Mouse (Mus musculus) spleen, adult 2 months (tissue): ENCODE measurements around the gene BC005537.

Experiments
- CTCF ChIP-seq: fragments of 200-500 bp; IDR thresholded peaks from 2 replicates; pipeline ENCODE4 v1.5.1; 2011; ENCODE audit warnings: mild to moderate bottlenecking, inconsistent platforms; ENCODE audit not compliant: insufficient read depth, insufficient read length, insufficient replicate concordance; ENCODE audit errors: extremely low read depth
- POLR2A ChIP-seq: fragments of 200-500 bp; IDR thresholded peaks from 2 replicates; pipeline ENCODE4 v1.6.1; 2011; ENCODE audit warnings: low read depth, low read length, inconsistent platforms

DNA sequence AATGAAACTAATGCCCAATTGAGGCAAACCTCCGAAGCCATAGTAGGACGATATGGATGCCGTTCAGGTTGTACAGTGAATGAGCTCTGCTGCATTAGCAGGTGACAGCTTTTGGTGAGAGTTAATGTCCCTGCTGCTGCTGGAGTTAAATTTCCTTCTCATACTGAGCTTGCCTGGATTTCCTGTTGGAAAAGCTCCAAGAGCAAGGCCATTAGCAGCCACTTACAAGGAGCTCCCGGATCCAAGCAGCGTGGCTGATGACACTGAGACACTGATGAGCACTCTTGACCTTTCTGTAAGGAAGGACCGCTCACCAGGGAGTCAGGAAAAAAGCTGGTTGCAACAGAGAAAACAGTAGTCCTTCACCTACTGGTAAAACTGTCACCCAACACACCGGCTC lies 60.6 kb downstream of the BC005537 start:
- TF ChIP-seq CTCF (no peak), POLR2A (no peak)
